Mouse (Mus musculus): ENCODE results near the gene Wdr31.

- TF ChIP-seq CTCF (conservative IDR thresholded peaks at IDR 0.05; ENCODE audit: insufficient read depth, insufficient read length, low read depth, low read length) (no peak), POLR2A (IDR thresholded peaks at IDR 0.05; ENCODE audit: low read depth, low read length) (no peak)
Measured at GRCm38 (mm10) chr4:62514995-62515394, 44.3 kb upstream of the Wdr31 start.
